Comparison of ENCODE assay signal across 17 mouse cellular contexts in genomic region chr16:72088916-72089315, GRCm38 (mm10).
DNase-seq lines count a peak whose midpoint lies in the region; ATAC-seq and TF ChIP-seq lines count a peak whose summit lies in the region.
"Had no signal": no experiment of that assay in that cellular context is flagged by ENCODE, and none has a peak within 500 bp of the region (broad histone marks: within the 10 kb centered on the region; RNA-seq: fewer than 3 reads in every experiment).

No protein-coding gene starts in this region.

- no peak for TF ChIP-seq CTCF in forebrain, postnatal 0 days (IDR thresholded peaks at IDR 0.05; ENCODE audit: low read depth)
- TF ChIP-seq CTCF in midbrain, postnatal 0 days (IDR thresholded peaks at IDR 0.05), result no peak

- no peaks in the 10 kb centered on the region for H3K36me3 ChIP-seq in forebrain, embryonic 12.5 days (replicated peaks)
- no peaks in the 10 kb centered on the region for H3K36me3 ChIP-seq in forebrain, postnatal 0 days (ENCODE audit: insufficient read depth)
- H3K36me3 ChIP-seq in midbrain, postnatal 0 days (ENCODE audit: insufficient read depth, low read length), result no peaks in the 10 kb centered on the region
- H3K36me3 ChIP-seq: liver, embryonic 13.5 days; lung, embryonic 15.5 days; stomach, embryonic 15.5 days had no signal

- DNase-seq in layer of hippocampus, postnatal 14 days (ENCODE audit: low spot score in 2 of 2), result peak; percentile 43 to 58
- no peak for DNase-seq in layer of hippocampus, postnatal 25 days (ENCODE audit: extremely low spot score in 1 of 2, low spot score in 1 of 2)
- DNase-seq in forebrain, postnatal 0 days, result peak; percentile 63
- peak; percentile 73 for DNase-seq in midbrain, postnatal 0 days (ENCODE audit: low spot score)
- no peak for DNase-seq in adrenal gland, postnatal 36 days
- DNase-seq: cerebellum, postnatal 25 days; gastrocnemius, postnatal 14 days; kidney, adult 9 months; liver, embryonic 13.5 days; right cerebral cortex, postnatal 14 days; thymus, postnatal 14 days had no signal

- H3K4me1 ChIP-seq in forebrain, embryonic 12.5 days, result 0 out of 2 replicates have a peak, but pooled peaks cover 5% of the 10 kb centered on the region
- no peaks in the 10 kb centered on the region for H3K4me1 ChIP-seq in forebrain, postnatal 0 days (ENCODE audit: insufficient read depth)
- H3K4me1 ChIP-seq in midbrain, postnatal 0 days (ENCODE audit: insufficient read depth, low read length), result no peaks in the 10 kb centered on the region
- H3K4me1 ChIP-seq: liver, embryonic 13.5 days; lung, embryonic 15.5 days; stomach, embryonic 15.5 days had no signal

- H3K4me3 ChIP-seq in forebrain, embryonic 12.5 days (replicated peaks), result no peak overlapping the region
- H3K4me3 ChIP-seq in forebrain, postnatal 0 days (ENCODE audit: low read depth, low read length), result no peak overlapping the region
- H3K4me3 ChIP-seq in midbrain, postnatal 0 days (ENCODE audit: low read depth, low read length), result no peak overlapping the region
- H3K4me3 ChIP-seq: left cerebral cortex, adult 2 months; liver, embryonic 13.5 days; lung, embryonic 15.5 days; myocyte; stomach, embryonic 15.5 days had no signal

- H3K9me3 ChIP-seq in forebrain, embryonic 12.5 days, result 0 out of 2 replicates have a peak, but pooled peaks cover 3% of the 10 kb centered on the region
- H3K9me3 ChIP-seq in forebrain, postnatal 0 days (ENCODE audit: low read length), result 0 out of 2 replicates have a peak, but pooled peaks cover 3% of the 10 kb centered on the region
- no peaks in the 10 kb centered on the region for H3K9me3 ChIP-seq in midbrain, postnatal 0 days (ENCODE audit: low read length)
- H3K9me3 ChIP-seq: liver, embryonic 13.5 days; lung, embryonic 15.5 days; stomach, embryonic 15.5 days had no signal

- 63% methylated on average over 6 of the region's 6 CpGs for WGBS in forebrain, embryonic 12.5 days
- 39% methylated on average over 6 of the region's 6 CpGs for WGBS in forebrain, postnatal 0 days
- 68% methylated on average over 6 of the region's 6 CpGs for WGBS in midbrain, postnatal 0 days

- peak; percentile 62; the same call in 1 of the 2 replicates for ATAC-seq in forebrain, embryonic 12.5 days (ENCODE audit: low FRiP score)
- peak; percentile 76 for ATAC-seq in forebrain, postnatal 0 days
- ATAC-seq in midbrain, postnatal 0 days (ENCODE audit: low FRiP score), result no peak; the same call in 1 of the 2 replicates
- ATAC-seq in megakaryocyte, adult 5-6 weeks (ENCODE audit: poor library complexity, severe bottlenecking), result no peak

- H3K9ac ChIP-seq in forebrain, embryonic 12.5 days, result no peak overlapping the region
- no peak overlapping the region for H3K9ac ChIP-seq in forebrain, postnatal 0 days
- no peak overlapping the region for H3K9ac ChIP-seq in midbrain, postnatal 0 days (replicated peaks; ENCODE audit: low read length, poor library complexity, severe bottlenecking)
- H3K9ac ChIP-seq: liver, embryonic 13.5 days; lung, embryonic 15.5 days; stomach, embryonic 15.5 days had no signal

- 0 out of 2 replicates have a peak overlapping the region, but pooled peaks have one; percentile 36 for H3K27ac ChIP-seq in forebrain, embryonic 12.5 days
- no peak overlapping the region for H3K27ac ChIP-seq in forebrain, postnatal 0 days (ENCODE audit: low read depth, low read length)
- no peak overlapping the region for H3K27ac ChIP-seq in midbrain, postnatal 0 days (ENCODE audit: low read depth, low read length)
- H3K27ac ChIP-seq: left cerebral cortex, adult 2 months; liver, embryonic 13.5 days; lung, embryonic 15.5 days; stomach, embryonic 15.5 days had no signal

- no peaks in the 10 kb centered on the region for H3K27me3 ChIP-seq in forebrain, embryonic 12.5 days
- H3K27me3 ChIP-seq in forebrain, postnatal 0 days (ENCODE audit: insufficient read depth, low read length), result no peaks in the 10 kb centered on the region
- no peaks in the 10 kb centered on the region for H3K27me3 ChIP-seq in midbrain, postnatal 0 days (ENCODE audit: insufficient read depth, low read length)
- H3K27me3 ChIP-seq: liver, embryonic 13.5 days; lung, embryonic 15.5 days; stomach, embryonic 15.5 days had no signal

- H3K4me2 ChIP-seq in forebrain, embryonic 12.5 days, result no peak overlapping the region
- H3K4me2 ChIP-seq in forebrain, postnatal 0 days (ENCODE audit: low read depth), result 0 out of 2 replicates have a peak overlapping the region, but pooled peaks have one; percentile 4
- no peak overlapping the region for H3K4me2 ChIP-seq in midbrain, postnatal 0 days (ENCODE audit: low read depth, low read length, poor library complexity, severe bottlenecking)
- H3K4me2 ChIP-seq: liver, embryonic 13.5 days; lung, embryonic 15.5 days; stomach, embryonic 15.5 days had no signal

Comparison
In these comparisons a context has a peak if more than half of its experiments do, and no peak if none do; other contexts are left out.
1. DNase-seq: peak in layer of hippocampus, postnatal 14 days (2 of 2), forebrain, postnatal 0 days (single experiment) and midbrain, postnatal 0 days (single experiment); none in layer of hippocampus, postnatal 25 days (0 of 2) and adrenal gland, postnatal 36 days (0 of 2).
2. ATAC-seq: peak in forebrain, embryonic 12.5 days (single experiment) and forebrain, postnatal 0 days (single experiment); none in midbrain, postnatal 0 days (single experiment) and megakaryocyte, adult 5-6 weeks (single experiment).